Mouse (Mus musculus) MEL (cell line): ENCODE data around the gene Dnajc5. TPM values are rescaled to one million over a fixed set of nuclear protein-coding genes. Genes with fewer than 3 reads are reported as not detected.

Experiments used
- DNase-seq: peaks from one replicate; pipeline ENCODE4 v3.0.0; 2011; ENCODE audit warnings: low read depth, low spot score
- H3K27ac ChIP-seq: 2 replicates; pipeline ENCODE4 v1.5.1; 2012; ENCODE audit warnings: low read depth, mild to moderate bottlenecking, control low read depth, low read length, moderate library complexity; ENCODE audit not compliant: control insufficient read depth
- H3K27me3 ChIP-seq, 2 experiments: fragments of 150-350 bp in 1 of 2; sonication (generic) in 1 of 2; 2 replicates each; pipeline ENCODE4 v1.6.1; 2012; ENCODE audit warnings: low read length in 2 of 2, mild to moderate bottlenecking in 2 of 2, improper control_type of control experiment in 1 of 2, moderate library complexity in 1 of 2; ENCODE audit not compliant: insufficient read depth in 2 of 2, control insufficient read depth in 1 of 2
- H3K36me3 ChIP-seq, 2 experiments: 2 replicates each; pipeline ENCODE4 v1.6.1; 2012 to 2014; ENCODE audit warnings: low read length in 2 of 2, improper control_type of control experiment in 1 of 2, inconsistent platforms in 1 of 2, mild to moderate bottlenecking in 1 of 2; ENCODE audit not compliant: insufficient read depth in 2 of 2, control insufficient read depth in 1 of 2
- H3K4me1 ChIP-seq, 2 experiments: fragments of 150-350 bp in 1 of 2; sonication (generic) in 1 of 2; 2 replicates each; pipeline ENCODE4 v1.6.1; 2012; ENCODE audit warnings: low read length in 2 of 2, improper control_type of control experiment in 1 of 2, mild to moderate bottlenecking in 1 of 2; ENCODE audit not compliant: insufficient read depth in 2 of 2, control insufficient read depth in 1 of 2
- H3K4me3 ChIP-seq, 2 experiments: fragments of 150-350 bp in 1 of 2; sonication (generic) in 1 of 2; 2 replicates each; pipeline ENCODE4 v1.5.1; 2012; ENCODE audit warnings: low read depth in 2 of 2, low read length in 2 of 2, mild to moderate bottlenecking in 2 of 2, moderate library complexity in 2 of 2, control low read depth in 1 of 2, improper control_type of control experiment in 1 of 2; ENCODE audit not compliant: control insufficient read depth in 1 of 2, insufficient read depth in 1 of 2
- H3K79me2 ChIP-seq: 2 replicates; pipeline ENCODE4 v1.6.1; 2012; ENCODE audit warnings: mild to moderate bottlenecking, low read length, moderate library complexity; ENCODE audit not compliant: control insufficient read depth, poor library complexity, insufficient read depth
- H3K9ac ChIP-seq: 2 replicates; pipeline ENCODE4 v1.6.1; 2012; ENCODE audit warnings: low read depth, mild to moderate bottlenecking, control low read depth, low read length, moderate library complexity; ENCODE audit not compliant: control insufficient read depth, poor library complexity, severe bottlenecking
- H3K9me3 ChIP-seq: fragments of 150-350 bp; sonication (generic); replicated peaks from 2 replicates; pipeline ENCODE4 v1.6.1; 2012; ENCODE audit warnings: mild to moderate bottlenecking, low read length, improper control_type of control experiment, moderate library complexity; ENCODE audit not compliant: insufficient read depth
- BHLHE40 ChIP-seq: IDR thresholded peaks from 2 replicates; pipeline ENCODE4 v1.6.1; 2012; ENCODE audit warnings: low read depth, mild to moderate bottlenecking, inconsistent platforms, low read length, improper control_type of control experiment, borderline replicate concordance
- CHD2 ChIP-seq: IDR thresholded peaks from 2 replicates; pipeline ENCODE4 v1.6.1; 2011; ENCODE audit warnings: low read length, improper control_type of control experiment
- ELF1 ChIP-seq: IDR thresholded peaks from 2 replicates; pipeline ENCODE4 v1.6.1; 2014; ENCODE audit warnings: low read depth, mild to moderate bottlenecking, inconsistent platforms, low read length, improper control_type of control experiment, moderate library complexity
- EP300 ChIP-seq, 2 experiments: IDR thresholded peaks; 2 replicates each; pipeline ENCODE4 v1.6.1; 2011; ENCODE audit warnings: improper control_type of control experiment in 2 of 2, low read length in 2 of 2, low read depth in 1 of 2, mild to moderate bottlenecking in 1 of 2
- ETS1 ChIP-seq: IDR thresholded peaks from 2 replicates; pipeline ENCODE4 v1.6.1; 2012; ENCODE audit warnings: low read depth, mild to moderate bottlenecking, inconsistent platforms, low read length, improper control_type of control experiment, moderate library complexity
- GATA1 ChIP-seq: IDR thresholded peaks from 2 replicates; pipeline ENCODE4 v1.6.1; 2011; ENCODE audit warnings: low read depth, low read length, improper control_type of control experiment
- HCFC1 ChIP-seq: IDR thresholded peaks from 2 replicates; pipeline ENCODE4 v1.6.1; 2012; ENCODE audit warnings: low read depth, mild to moderate bottlenecking, inconsistent platforms, low read length, improper control_type of control experiment, moderate library complexity
- JUND ChIP-seq: IDR thresholded peaks from 2 replicates; pipeline ENCODE4 v1.6.1; 2011; ENCODE audit warnings: low read depth, mild to moderate bottlenecking, improper control_type of control experiment, low read length
- MAFK ChIP-seq: IDR thresholded peaks from 2 replicates; pipeline ENCODE4 v1.6.1; 2011; ENCODE audit warnings: low read depth, mild to moderate bottlenecking, low read length, improper control_type of control experiment, borderline replicate concordance
- MAX ChIP-seq: IDR thresholded peaks from 2 replicates; pipeline ENCODE4 v1.6.1; 2011; ENCODE audit warnings: low read length, improper control_type of control experiment
- MAZ ChIP-seq: IDR thresholded peaks from 2 replicates; pipeline ENCODE4 v1.6.1; 2012; ENCODE audit warnings: low read depth, mild to moderate bottlenecking, inconsistent platforms, low read length, improper control_type of control experiment
- MYB ChIP-seq: IDR thresholded peaks from 2 replicates; pipeline ENCODE4 v1.6.1; 2011; ENCODE audit warnings: mild to moderate bottlenecking, low read depth, low read length, improper control_type of control experiment
- MYC ChIP-seq: IDR thresholded peaks from 2 replicates; pipeline ENCODE4 v1.6.1; 2011; ENCODE audit warnings: low read depth, mild to moderate bottlenecking, low read length, improper control_type of control experiment, moderate library complexity
- NELFE ChIP-seq: IDR thresholded peaks from 2 replicates; pipeline ENCODE4 v1.6.1; 2011; ENCODE audit warnings: low read depth, low read length, improper control_type of control experiment
- POLR2A ChIP-seq, 2 experiments: IDR thresholded peaks; 2 replicates each; pipeline ENCODE4 v1.6.1; 2011 to 2012; ENCODE audit warnings: low read length in 2 of 2, mild to moderate bottlenecking in 2 of 2, control low read depth in 1 of 2, improper control_type of control experiment in 1 of 2, low read depth in 1 of 2, moderate library complexity in 1 of 2; ENCODE audit not compliant: control insufficient read depth in 1 of 2, insufficient read depth in 1 of 2, poor library complexity in 1 of 2
- POLR2AphosphoS5 ChIP-seq: IDR thresholded peaks from 2 replicates; pipeline ENCODE4 v1.6.1; 2012; ENCODE audit warnings: low read depth, borderline replicate concordance, mild to moderate bottlenecking, inconsistent platforms, low read length, moderate library complexity, mixed read lengths
- RAD21 ChIP-seq: IDR thresholded peaks from 2 replicates; pipeline ENCODE4 v1.6.1; 2011; ENCODE audit warnings: mild to moderate bottlenecking, low read depth, low read length, improper control_type of control experiment
- TAL1 ChIP-seq: IDR thresholded peaks from 2 replicates; pipeline ENCODE4 v1.6.1; 2012; ENCODE audit warnings: mild to moderate bottlenecking, inconsistent platforms, low read length, moderate library complexity, mixed read lengths
- TBP ChIP-seq: IDR thresholded peaks from 2 replicates; pipeline ENCODE4 v1.8.0; 2011; ENCODE audit warnings: low read depth, low read length, improper control_type of control experiment
- TCF12 ChIP-seq: IDR thresholded peaks from 2 replicates; pipeline ENCODE4 v1.6.1; 2014; ENCODE audit warnings: low read depth, mild to moderate bottlenecking, inconsistent platforms, low read length, improper control_type of control experiment, moderate library complexity
- USF2 ChIP-seq, 2 experiments: IDR thresholded peaks; 2 replicates each; pipeline ENCODE4 v1.6.1; 2011 to 2012; ENCODE audit warnings: improper control_type of control experiment in 2 of 2, low read length in 2 of 2, borderline replicate concordance in 1 of 2, inconsistent platforms in 1 of 2, low read depth in 1 of 2, mild to moderate bottlenecking in 1 of 2; ENCODE audit not compliant: insufficient read depth in 1 of 2
- ZC3H11A ChIP-seq: IDR thresholded peaks from 2 replicates; pipeline ENCODE4 v1.6.1; 2012; ENCODE audit warnings: low read depth, mild to moderate bottlenecking, inconsistent platforms, low read length, improper control_type of control experiment
- ZNF384 ChIP-seq: IDR thresholded peaks from 2 replicates; pipeline ENCODE4 v1.6.1; 2012; ENCODE audit warnings: low read depth, mild to moderate bottlenecking, inconsistent platforms, low read length, improper control_type of control experiment
- polyA plus RNA-seq, 2 experiments: library from polyadenylated mRNA; stranded (reverse) in 1 of 2; unstranded in 1 of 2; fragments of >175 nt in 1 of 2; fragments of >200 nt in 1 of 2; gene quantifications; 2 replicates each; pipeline versions ENCODE4 v1.2.1 to v1.2.4; 2012; ENCODE audit warnings: low replicate concordance in 2 of 2, low read depth in 1 of 2; ENCODE audit not compliant: insufficient read length in 2 of 2, insufficient read depth in 1 of 2, missing spikeins in 1 of 2
- total RNA-seq: library from RNA; depleted of rRNA; stranded (reverse); fragments of 300-350 nt; gene quantifications from 2 replicates; pipeline ENCODE4 v1.2.3, GENCODE M21; 2012

The Dnajc5 gene
- total and polyA plus RNA-seq, 3 experiments = 51.9 to 338 (median 57.9) TPM

DNA sequence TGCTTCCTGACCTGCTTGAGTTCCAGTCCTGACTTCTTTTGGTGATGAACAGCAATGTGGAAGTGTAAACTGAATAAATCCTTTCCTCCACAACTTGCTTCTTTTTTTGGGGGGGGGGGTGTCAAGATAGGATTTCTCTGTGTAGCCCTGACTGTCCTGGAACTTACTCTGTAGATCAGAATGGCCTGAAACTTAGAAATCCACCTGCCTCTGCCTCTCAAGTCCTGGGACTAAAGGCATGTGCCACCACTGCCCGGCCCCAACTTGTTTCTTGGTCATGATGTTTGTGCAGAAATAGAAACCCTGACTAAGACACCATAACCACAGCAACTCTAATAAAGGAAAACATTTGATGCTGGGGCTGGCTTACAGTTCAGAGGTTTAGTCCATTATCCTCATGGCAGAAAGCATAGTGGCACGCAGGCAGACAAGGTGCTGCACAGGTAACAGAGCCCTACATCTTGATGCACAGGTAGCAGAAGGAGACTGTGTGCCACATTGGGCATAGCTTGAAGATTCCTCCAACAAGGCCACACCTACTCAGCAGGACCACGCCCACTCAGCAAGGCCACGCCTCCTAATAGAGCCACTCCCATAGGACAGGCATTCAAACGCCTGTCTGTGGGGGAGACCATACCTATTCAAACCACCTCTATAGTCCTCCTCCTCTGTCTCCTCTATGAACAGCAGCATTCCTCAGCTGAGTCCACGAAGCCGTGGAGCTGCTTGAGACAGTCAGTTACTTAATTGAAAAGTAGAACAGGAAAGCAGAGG lies 28.7 kb upstream of the Dnajc5 start:
- Histone ChIP-seq H3K79me2 (no peaks in the 10 kb centered on the region), H3K36me3 (no peaks in the 10 kb centered on the region; a peak in 1 of 4 replicates), H3K27ac (0 out of 2 replicates have a peak overlapping the region, but pooled peaks have one; percentile 9), H3K4me1 (peaks cover 6 to 12% of the 10 kb centered on the region in 2 experiments; a peak in 3 of 4 replicates), H3K9ac (peak overlapping the region; percentile 42; the same call in 1 of the 2 replicates), H3K9me3 (no peaks in the 10 kb centered on the region), H3K4me3 (peak overlapping the region; percentile 30 to 72; a peak in 3 of 4 replicates), H3K27me3 (peaks cover 11 to 21% of the 10 kb centered on the region in 2 experiments)
- TF ChIP-seq MYB = no peak
- TF ChIP-seq ZC3H11A = no peak
- TF ChIP-seq JUND = no peak
- TF ChIP-seq GATA1 = no peak
- no peak for TF ChIP-seq USF2 (IDR thresholded peaks at IDR 0.05; ENCODE audit: borderline replicate concordance in 1 of 2, insufficient read depth in 1 of 2, low read depth in 1 of 2, low read length in 2 of 2)
- no peak for TF ChIP-seq EP300 (IDR thresholded peaks at IDR 0.05; ENCODE audit: low read depth in 1 of 2, low read length in 2 of 2)
- TF ChIP-seq MAX = no peak
- DNase-seq = peak; percentile 86

DNA sequence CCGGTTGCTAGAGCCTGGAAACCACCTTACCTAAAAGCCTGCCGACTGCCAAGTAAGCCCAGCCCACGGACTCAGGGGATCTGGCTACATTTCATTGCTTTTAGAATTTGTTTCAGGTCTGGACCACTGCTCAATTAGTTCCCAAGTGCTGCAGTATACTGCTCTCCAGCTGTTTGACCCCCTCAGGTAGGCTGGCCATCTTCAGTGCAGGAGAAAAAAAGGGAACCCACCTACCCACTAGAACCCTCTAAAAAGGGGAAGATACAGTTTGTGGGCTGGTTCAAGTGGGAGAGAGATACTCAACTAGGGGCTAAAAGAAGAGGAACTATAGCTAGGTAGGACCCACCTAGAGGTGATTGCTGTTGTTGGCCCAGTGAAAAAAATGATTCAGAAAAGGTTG lies 28.1 kb upstream of the Dnajc5 start:
- peak overlapping the region; percentile 42; the same call in 1 of the 2 replicates for H3K9ac ChIP-seq
- H3K9me3 ChIP-seq = no peaks in the 10 kb centered on the region
- peak; percentile 75 for DNase-seq
- peaks cover 11 to 16% of the 10 kb centered on the region in 2 experiments for H3K27me3 ChIP-seq
- peak overlapping the region; percentile 30 to 72; a peak in 3 of 4 replicates for H3K4me3 ChIP-seq
- TF ChIP-seq RAD21 (no peak), HCFC1 (peak; percentile 25; the same call in 1 of the 2 replicates), POLR2A (IDR thresholded peaks at IDR 0.05; ENCODE audit: control insufficient read depth in 1 of 2, insufficient read depth in 1 of 2, low read depth in 1 of 2, low read length in 2 of 2, poor library complexity in 1 of 2) (no peak), TBP (no peak), MAFK (no peak), POLR2AphosphoS5 (no peak), CHD2 (no peak), TAL1 (no peak), BHLHE40 (no peak), ZNF384 (peak; percentile 62), MAZ (no peak), NELFE (no peak), ELF1 (no peak), TCF12 (0 out of 2 replicates have a peak, but pooled peaks have one; percentile 12), MYC (no peak), ETS1 (0 out of 2 replicates have a peak, but pooled peaks have one; percentile 16), EP300 (IDR thresholded peaks at IDR 0.05; ENCODE audit: low read depth in 1 of 2, low read length in 2 of 2) (peak in 1 of 2 experiments; percentile 8; a peak in 2 of 4 replicates)
- H3K79me2 ChIP-seq = peaks cover 2% of the 10 kb centered on the region
- H3K27ac ChIP-seq = 0 out of 2 replicates have a peak overlapping the region, but pooled peaks have one; percentile 9
- peaks cover 6 to 12% of the 10 kb centered on the region in 2 experiments; a peak in 3 of 4 replicates for H3K4me1 ChIP-seq
- H3K36me3 ChIP-seq = no peaks in the 10 kb centered on the region; a peak in 1 of 4 replicates
